ENCODE assay signal across 12 mouse cellular contexts in the genomic region with DNA sequence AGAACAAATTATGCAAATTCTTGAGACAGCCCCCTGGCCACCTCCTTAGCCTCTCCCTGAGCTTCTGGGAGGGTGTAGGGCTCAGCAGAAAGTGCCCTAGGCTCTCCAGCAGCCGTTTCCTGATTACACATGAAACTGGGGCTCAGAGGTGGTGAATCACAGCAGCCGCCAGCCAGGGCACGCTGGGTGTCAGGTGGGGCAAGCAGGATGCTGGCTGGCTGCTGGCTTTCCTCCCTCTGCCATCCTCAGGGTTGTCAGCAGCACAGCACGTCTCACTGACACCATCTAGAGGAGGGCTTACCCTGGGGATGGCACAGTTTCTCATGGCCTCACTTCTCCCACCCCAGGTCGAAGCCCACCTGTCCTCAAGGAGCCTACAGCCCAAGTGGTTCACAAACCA. TPM values are rescaled to one million over a fixed set of nuclear protein-coding genes. Genes with fewer than 3 reads are reported as not detected.
DNase-seq lines count a peak whose midpoint lies in the region; ATAC-seq and TF ChIP-seq lines count a peak whose summit lies in the region.
"Had no signal": no experiment of that assay in that cellular context is flagged by ENCODE, and none has a peak within 500 bp of the region (broad histone marks: within the 10 kb centered on the region; RNA-seq: fewer than 3 reads in every experiment).

No protein-coding gene starts in this region.

- no peak overlapping the region for H3K27ac ChIP-seq in kidney, adult 2 months (ENCODE audit: insufficient read depth, low read depth, low read length)
- H3K27ac ChIP-seq in bone marrow, adult 2 months (ENCODE audit: control insufficient read depth, insufficient read depth, low read depth, low read length, poor library complexity) = no peak overlapping the region
- peak overlapping the region; percentile 49 for H3K27ac ChIP-seq in stomach, embryonic 16.5 days (ENCODE audit: low read length)
- H3K27ac ChIP-seq: limb, embryonic 12.5 days had no signal

- TF ChIP-seq POLR2A in kidney, adult 2 months (IDR thresholded peaks at IDR 0.05; ENCODE audit: low read depth, low read length) = no peak
- no peak for TF ChIP-seq POLR2A in bone marrow, adult 2 months (IDR thresholded peaks at IDR 0.05; ENCODE audit: borderline replicate concordance, control insufficient read depth, low read depth, low read length)

- H3K27me3 ChIP-seq in kidney, adult 2 months (replicated peaks; ENCODE audit: control insufficient read depth, insufficient read depth, low read length) = no peaks in the 10 kb centered on the region
- H3K27me3 ChIP-seq in C2C12 (ENCODE audit: control insufficient read depth, insufficient read depth, insufficient read length) = no peaks in the 10 kb centered on the region
- H3K27me3 ChIP-seq in stomach, embryonic 16.5 days (ENCODE audit: control insufficient read depth, insufficient read depth, low read length) = no peaks in the 10 kb centered on the region

- no peak overlapping the region for H3ac ChIP-seq in C2C12 (ENCODE audit: control insufficient read depth, insufficient read length, low read depth)

- intact Hi-C loops in heart, postnatal 10 days (cut with DNase I) = no loop called here

- no peaks in the 10 kb centered on the region for H3K36me3 ChIP-seq in kidney, adult 2 months (ENCODE audit: control insufficient read depth, insufficient read depth, low read length)
- no peaks in the 10 kb centered on the region for H3K36me3 ChIP-seq in C2C12 (ENCODE audit: control insufficient read depth, insufficient read depth)
- no peaks in the 10 kb centered on the region for H3K36me3 ChIP-seq in stomach, embryonic 16.5 days (ENCODE audit: control insufficient read depth, insufficient read depth, low read length)
- H3K36me3 ChIP-seq: limb, embryonic 12.5 days had no signal

- 42% methylated on average over 5 of the region's 5 CpGs for WGBS in kidney, adult 2 months
- WGBS in bone marrow, adult 2 months = 9% methylated on average over 5 of the region's 5 CpGs
- 30% methylated on average over 5 of the region's 5 CpGs for WGBS in stomach, embryonic 16.5 days

- DNase-seq in kidney, adult 2 months = peak; percentile 5
- DNase-seq in kidney, adult 18-20 months = no peak
- no peak for DNase-seq in ovary, postnatal 14 days (ENCODE audit: low spot score)
- no peak for DNase-seq in heart, postnatal 10 days
- DNase-seq in cerebellum, postnatal 10 days = no peak
- DNase-seq: cerebellum, postnatal 25 days had no signal

- H3K79me2 ChIP-seq in C2C12 (ENCODE audit: control insufficient read depth, insufficient read depth) = no peaks in the 10 kb centered on the region

- ATAC-seq in stomach, embryonic 16.5 days (ENCODE audit: insufficient read depth, low FRiP score) = no peak

- H3K9ac ChIP-seq in stomach, embryonic 16.5 days (ENCODE audit: low read length) = peak overlapping the region; percentile 36; the same call in 1 of the 2 replicates
- H3K9ac ChIP-seq: limb, embryonic 12.5 days had no signal

- H3K4me2 ChIP-seq in stomach, embryonic 16.5 days (ENCODE audit: low read depth, low read length) = no peak overlapping the region
- H3K4me2 ChIP-seq: limb, embryonic 12.5 days had no signal

- H3K4me3 ChIP-seq in kidney, adult 2 months (ENCODE audit: insufficient read depth, low read depth, low read length) = no peak overlapping the region
- no peak overlapping the region for H3K4me3 ChIP-seq in C2C12 (ENCODE audit: insufficient read depth, poor library complexity, severe bottlenecking)
- no peak overlapping the region for H3K4me3 ChIP-seq in bone marrow, adult 2 months (replicated peaks; ENCODE audit: control insufficient read depth, low read depth, low read length)
- H3K4me3 ChIP-seq in stomach, embryonic 16.5 days (replicated peaks; ENCODE audit: low read length) = no peak overlapping the region
- H3K4me3 ChIP-seq: erythroblast, embryonic 14.5 days; limb, embryonic 12.5 days; megakaryocyte, embryonic 14.5 days had no signal

- no peaks in the 10 kb centered on the region for H3K79me3 ChIP-seq in C2C12 (ENCODE audit: low read depth)

- no peak for TF ChIP-seq CTCF in kidney, adult 2 months (conservative IDR thresholded peaks at IDR 0.05; ENCODE audit: insufficient read depth, insufficient read length, low read depth, low read length)
- TF ChIP-seq CTCF in C2C12 (IDR thresholded peaks at IDR 0.05; ENCODE audit: control insufficient read depth, insufficient read depth, insufficient read length) = peak; percentile 20
- TF ChIP-seq CTCF in bone marrow, adult 2 months (IDR thresholded peaks at IDR 0.05; ENCODE audit: control insufficient read depth, insufficient read depth, low read length) = 0 out of 2 replicates have a peak, but pooled peaks have one; percentile 7

- peaks cover 10% of the 10 kb centered on the region for H3K4me1 ChIP-seq in kidney, adult 2 months (ENCODE audit: control insufficient read depth, insufficient read depth, low read length)
- H3K4me1 ChIP-seq in bone marrow, adult 2 months (ENCODE audit: control insufficient read depth, insufficient read depth, low read length) = no peaks in the 10 kb centered on the region
- peaks cover 23% of the 10 kb centered on the region for H3K4me1 ChIP-seq in stomach, embryonic 16.5 days (ENCODE audit: control insufficient read depth, insufficient read depth, low read length)

- no peaks in the 10 kb centered on the region for H3K9me3 ChIP-seq in stomach, embryonic 16.5 days (replicated peaks; ENCODE audit: control insufficient read depth, low read length)
- H3K9me3 ChIP-seq: limb, embryonic 12.5 days; megakaryocyte, embryonic 14.5 days had no signal

TF ChIP-seq in C2C12, 6 proteins besides CTCF, POLR2A, EP300 and RAD21:
- TF ChIP-seq MYOD1 (IDR thresholded peaks at IDR 0.05; ENCODE audit: control insufficient read depth, insufficient read length, low read depth) = no peak
- no peak for TF ChIP-seq FOSL1 (IDR thresholded peaks at IDR 0.05; ENCODE audit: insufficient read depth, low read length, poor library complexity, severe bottlenecking)
- peak; percentile 81 for TF ChIP-seq MAX (IDR thresholded peaks at IDR 0.05)
- TF ChIP-seq USF1 (IDR thresholded peaks at IDR 0.05; ENCODE audit: low read depth) = no peak
- TF ChIP-seq MYOG (IDR thresholded peaks at IDR 0.05; ENCODE audit: control insufficient read depth, extremely low read depth, insufficient read length) = no peak
TF ChIP-seq in C2C12: peak in this region for 1.

RNA-seq across cellular contexts. Expression of a gene that starts 14.1 kb away (rescaled TPM):
- 59.2 and 66.7 TPM in 2 replicates for polyA plus RNA-seq in kidney, adult 2 months (2012; rRNA removed)
- 55.2 TPM for polyA plus RNA-seq in C2C12 (2012; fragmentation: generic; extraction: Trizol)
- polyA plus RNA-seq in bone marrow, adult 2 months (2011; ENCODE audit: insufficient read depth, insufficient read length, low replicate concordance, missing spikeins) = 6.6 and 9.4 TPM in 2 replicates
- polyA plus RNA-seq in stomach, embryonic 16.5 days (2015; fragmentation: Nextera tagmentation; extraction: Ambion mirVana) = 47.9 and 52.2 TPM in 2 replicates
- total RNA-seq in heart, postnatal 10 days (2021) = 10 to 100 TPM; 63.9 to 68.5 TPM

RNA-seq across cellular contexts. Expression of a gene that starts 25.5 kb away (rescaled TPM):
- polyA plus RNA-seq in kidney, adult 2 months (2012; rRNA removed) = 80.4 and 93.7 TPM in 2 replicates
- polyA plus RNA-seq in C2C12 (2012; fragmentation: generic; extraction: Trizol) = 0.73 TPM
- 11.3 and 20.8 TPM in 2 replicates for polyA plus RNA-seq in bone marrow, adult 2 months (2011; ENCODE audit: insufficient read depth, insufficient read length, low replicate concordance, missing spikeins)
- polyA plus RNA-seq in stomach, embryonic 16.5 days (2015; fragmentation: Nextera tagmentation; extraction: Ambion mirVana) = 4.0 and 4.4 TPM in 2 replicates
- 10 to 100 TPM; 18.8 to 20.4 TPM for total RNA-seq in heart, postnatal 10 days (2021)

RNA-seq across cellular contexts. Expression of a gene that starts 27.0 kb away (rescaled TPM):
- 0.24 and 0.25 TPM in 2 replicates for polyA plus RNA-seq in kidney, adult 2 months (2012; rRNA removed)
- polyA plus RNA-seq in C2C12 (2012; fragmentation: generic; extraction: Trizol) = 1.3 TPM
- polyA plus RNA-seq in bone marrow, adult 2 months (2011; ENCODE audit: insufficient read depth, insufficient read length, low replicate concordance, missing spikeins) = not detected in 2 replicates
- polyA plus RNA-seq in stomach, embryonic 16.5 days (2015; fragmentation: Nextera tagmentation; extraction: Ambion mirVana) = 86.6 and 122 TPM in 2 replicates
- under 1 TPM in 1 of 2 experiments, not detected in 1; 0.64 TPM for total RNA-seq in heart, postnatal 10 days (2021)
- polyA plus RNA-seq: erythroblast, embryonic 14.5 days; limb, embryonic 12.5 days had no signal

RNA-seq across cellular contexts. Expression of a gene that starts 48.7 kb away (rescaled TPM):
- polyA plus RNA-seq in kidney, adult 2 months (2012; rRNA removed) = 56.5 and 68.1 TPM in 2 replicates
- 71.2 TPM for polyA plus RNA-seq in C2C12 (2012; fragmentation: generic; extraction: Trizol)
- 25.8 and 55.3 TPM in 2 replicates for polyA plus RNA-seq in bone marrow, adult 2 months (2011; ENCODE audit: insufficient read depth, insufficient read length, low replicate concordance, missing spikeins)
- 48.4 and 51.4 TPM in 2 replicates for polyA plus RNA-seq in stomach, embryonic 16.5 days (2015; fragmentation: Nextera tagmentation; extraction: Ambion mirVana)
- 10 to 100 TPM; 40.4 to 45.2 TPM for total RNA-seq in heart, postnatal 10 days (2021)

RNA-seq across cellular contexts. Expression of a gene that starts 55.0 kb away (rescaled TPM):
- 15.7 and 16.6 TPM in 2 replicates for polyA plus RNA-seq in kidney, adult 2 months (2012; rRNA removed)
- polyA plus RNA-seq in C2C12 (2012; fragmentation: generic; extraction: Trizol) = not detected
- 8.6 and 15.5 TPM in 2 replicates for polyA plus RNA-seq in bone marrow, adult 2 months (2011; ENCODE audit: insufficient read depth, insufficient read length, low replicate concordance, missing spikeins)
- 18.5 and 18.7 TPM in 2 replicates for polyA plus RNA-seq in stomach, embryonic 16.5 days (2015; fragmentation: Nextera tagmentation; extraction: Ambion mirVana)
- 10 to 100 TPM; 19.3 to 24.0 TPM for total RNA-seq in heart, postnatal 10 days (2021)

Comparison
In these comparisons a context has a peak if more than half of its experiments do, and no peak if none do; other contexts are left out.
1. RNA of a gene that starts 27.0 kb away (polyA plus RNA-seq): 86.6 to 122 TPM in stomach, embryonic 16.5 days; 1.3 TPM in C2C12 (single experiment), 0.24 to 0.25 TPM in kidney, adult 2 months and not detected in bone marrow, adult 2 months; every median in the first group is over 10 times any median in the second.